Mouse (Mus musculus): ENCODE data around the gene Lpar2. TPM values are rescaled to one million over a fixed set of nuclear protein-coding genes. Genes with fewer than 3 reads are reported as not detected.

The Lpar2 gene
- total and polyA plus RNA-seq, 2 experiments from 2014 or later, result 0.50 to 5.2 TPM

DNA sequence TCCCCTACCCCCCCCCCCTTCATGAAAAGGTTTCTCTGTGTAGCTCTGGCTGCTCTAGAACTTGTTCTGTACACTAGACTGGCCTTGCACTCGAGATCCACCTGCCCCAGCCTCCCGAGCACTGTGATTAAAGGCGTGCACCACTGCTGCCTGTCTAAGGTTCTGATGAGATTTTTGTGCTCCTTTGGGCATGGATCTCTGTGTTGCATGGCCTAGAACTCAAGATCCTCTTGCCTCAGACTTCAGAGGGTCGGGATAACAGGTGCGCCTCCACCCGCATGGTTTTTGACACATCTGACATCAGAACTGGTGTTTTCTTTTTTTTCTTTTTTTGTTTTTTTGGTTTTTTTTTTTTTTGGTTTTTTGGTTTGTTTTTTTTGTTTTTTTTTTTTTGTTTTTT lies 17.7 kb upstream of the Lpar2 start:
- H3K4me3 ChIP-seq (ENCODE audit: low read length), result no peak overlapping the region
- H3K27ac ChIP-seq, result no peak overlapping the region
- no peak overlapping the region for H3K4me2 ChIP-seq (ENCODE audit: low read depth, low read length)
- no peaks in the 10 kb centered on the region for H3K27me3 ChIP-seq (ENCODE audit: insufficient read depth, low read length)
- ATAC-seq (no peak), DNase-seq (ENCODE audit: low spot score) (no peak)
- no peak overlapping the region for H3K9ac ChIP-seq (replicated peaks; ENCODE audit: low read length)
- no peak for TF ChIP-seq CTCF (IDR thresholded peaks at IDR 0.05; ENCODE audit: low read depth)
- H3K36me3 ChIP-seq (ENCODE audit: insufficient read depth, low read length), result peaks cover 72% of the 10 kb centered on the region
- no peaks in the 10 kb centered on the region for H3K4me1 ChIP-seq (ENCODE audit: insufficient read depth, low read length)
- WGBS, result 86% methylated on average over 6 of the region's 6 CpGs
- H3K9me3 ChIP-seq (ENCODE audit: low read length), result no peaks in the 10 kb centered on the region

DNA sequence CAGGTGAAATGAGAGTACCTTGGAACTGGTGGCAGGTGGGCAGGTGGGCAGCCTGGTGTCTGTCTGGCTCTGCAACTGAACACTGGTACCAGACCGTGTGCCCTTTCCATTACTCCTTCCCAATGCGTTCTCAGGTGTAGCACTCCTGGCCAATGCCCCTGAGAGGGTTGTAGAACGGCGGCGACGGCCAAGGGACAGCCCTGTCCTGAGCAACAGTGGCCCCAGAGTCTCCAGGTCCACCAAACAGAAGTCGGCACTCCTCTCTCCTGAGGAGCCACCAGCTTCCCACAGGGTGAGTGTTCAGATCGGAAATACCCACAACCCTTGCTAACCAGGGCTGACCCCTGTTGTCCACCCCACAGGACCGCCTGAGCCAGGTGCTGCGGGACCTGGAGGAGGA lies 17.1 kb upstream of the Lpar2 start:
- no peak overlapping the region for H3K9ac ChIP-seq (replicated peaks; ENCODE audit: low read length)
- H3K27me3 ChIP-seq (ENCODE audit: insufficient read depth, low read length), result no peaks in the 10 kb centered on the region
- H3K27ac ChIP-seq, result no peak overlapping the region
- 93% methylated on average over 10 of the region's 10 CpGs for WGBS
- ATAC-seq, result no peak
- H3K4me3 ChIP-seq (ENCODE audit: low read length), result no peak overlapping the region
- DNase-seq (ENCODE audit: low spot score), result no peak
- no peak for TF ChIP-seq CTCF (IDR thresholded peaks at IDR 0.05; ENCODE audit: low read depth)
- no peak overlapping the region for H3K4me2 ChIP-seq (ENCODE audit: low read depth, low read length)
- peaks cover 66% of the 10 kb centered on the region for H3K36me3 ChIP-seq (ENCODE audit: insufficient read depth, low read length)
- no peaks in the 10 kb centered on the region for H3K9me3 ChIP-seq (ENCODE audit: low read length)
- no peaks in the 10 kb centered on the region for H3K4me1 ChIP-seq (ENCODE audit: insufficient read depth, low read length)

DNA sequence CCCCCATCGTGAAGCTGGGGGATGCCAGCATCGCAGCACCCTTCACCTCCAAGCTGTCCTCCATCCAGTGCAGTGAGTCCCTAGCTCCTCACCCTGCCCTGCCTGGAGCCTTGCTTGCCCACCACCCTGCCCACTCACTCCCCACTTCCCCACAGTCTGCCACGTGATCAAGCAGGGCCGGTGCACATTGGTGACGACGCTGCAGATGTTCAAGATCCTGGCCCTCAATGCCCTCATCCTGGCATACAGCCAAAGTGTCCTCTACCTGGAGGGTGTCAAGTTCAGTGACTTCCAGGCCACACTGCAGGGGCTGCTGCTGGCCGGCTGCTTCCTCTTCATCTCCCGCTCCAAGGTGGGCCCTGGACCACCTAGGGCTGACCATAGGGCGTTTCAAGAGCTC lies 16.7 kb upstream of the Lpar2 start:
- Histone ChIP-seq H3K27ac (no peak overlapping the region), H3K9me3 (ENCODE audit: low read length) (no peaks in the 10 kb centered on the region), H3K27me3 (ENCODE audit: insufficient read depth, low read length) (no peaks in the 10 kb centered on the region), H3K4me3 (ENCODE audit: low read length) (no peak overlapping the region), H3K9ac (replicated peaks; ENCODE audit: low read length) (no peak overlapping the region), H3K4me2 (ENCODE audit: low read depth, low read length) (no peak overlapping the region), H3K4me1 (ENCODE audit: insufficient read depth, low read length) (no peaks in the 10 kb centered on the region), H3K36me3 (ENCODE audit: insufficient read depth, low read length) (peaks cover 62% of the 10 kb centered on the region)
- ATAC-seq, result no peak
- 87% methylated on average over 9 of the region's 9 CpGs for WGBS
- TF ChIP-seq CTCF (IDR thresholded peaks at IDR 0.05; ENCODE audit: low read depth), result no peak
- no peak for DNase-seq (ENCODE audit: low spot score)

DNA sequence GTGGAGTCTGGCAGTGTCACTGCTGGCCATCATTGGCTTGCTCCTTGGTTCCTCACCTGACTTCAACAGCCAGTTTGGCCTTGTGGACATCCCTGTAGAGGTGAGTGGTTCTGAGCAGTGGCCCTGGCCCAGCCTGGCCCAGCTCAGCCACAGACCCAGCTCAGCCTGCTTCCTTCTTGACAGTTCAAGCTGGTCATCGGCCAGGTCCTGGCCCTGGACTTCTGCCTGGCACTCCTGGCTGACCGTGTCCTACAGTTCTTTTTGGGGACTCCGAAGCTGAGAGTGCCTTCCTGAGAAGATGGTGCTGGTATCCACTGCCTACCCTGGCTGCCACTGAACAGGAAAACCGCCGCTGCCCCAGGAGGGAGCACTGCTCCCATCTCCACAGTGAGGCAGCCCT lies 15.0 kb upstream of the Lpar2 start:
- WGBS, result 91% methylated on average over 5 of the region's 5 CpGs
- Histone ChIP-seq H3K36me3 (ENCODE audit: insufficient read depth, low read length) (peaks cover 53% of the 10 kb centered on the region), H3K27me3 (ENCODE audit: insufficient read depth, low read length) (no peaks in the 10 kb centered on the region), H3K9me3 (ENCODE audit: low read length) (no peaks in the 10 kb centered on the region), H3K4me3 (ENCODE audit: low read length) (no peak overlapping the region), H3K9ac (replicated peaks; ENCODE audit: low read length) (no peak overlapping the region), H3K4me1 (ENCODE audit: insufficient read depth, low read length) (no peaks in the 10 kb centered on the region), H3K27ac (no peak overlapping the region), H3K4me2 (ENCODE audit: low read depth, low read length) (no peak overlapping the region)
- TF ChIP-seq CTCF (IDR thresholded peaks at IDR 0.05; ENCODE audit: low read depth), result no peak
- DNase-seq (ENCODE audit: low spot score) (no peak), ATAC-seq (no peak)

DNA sequence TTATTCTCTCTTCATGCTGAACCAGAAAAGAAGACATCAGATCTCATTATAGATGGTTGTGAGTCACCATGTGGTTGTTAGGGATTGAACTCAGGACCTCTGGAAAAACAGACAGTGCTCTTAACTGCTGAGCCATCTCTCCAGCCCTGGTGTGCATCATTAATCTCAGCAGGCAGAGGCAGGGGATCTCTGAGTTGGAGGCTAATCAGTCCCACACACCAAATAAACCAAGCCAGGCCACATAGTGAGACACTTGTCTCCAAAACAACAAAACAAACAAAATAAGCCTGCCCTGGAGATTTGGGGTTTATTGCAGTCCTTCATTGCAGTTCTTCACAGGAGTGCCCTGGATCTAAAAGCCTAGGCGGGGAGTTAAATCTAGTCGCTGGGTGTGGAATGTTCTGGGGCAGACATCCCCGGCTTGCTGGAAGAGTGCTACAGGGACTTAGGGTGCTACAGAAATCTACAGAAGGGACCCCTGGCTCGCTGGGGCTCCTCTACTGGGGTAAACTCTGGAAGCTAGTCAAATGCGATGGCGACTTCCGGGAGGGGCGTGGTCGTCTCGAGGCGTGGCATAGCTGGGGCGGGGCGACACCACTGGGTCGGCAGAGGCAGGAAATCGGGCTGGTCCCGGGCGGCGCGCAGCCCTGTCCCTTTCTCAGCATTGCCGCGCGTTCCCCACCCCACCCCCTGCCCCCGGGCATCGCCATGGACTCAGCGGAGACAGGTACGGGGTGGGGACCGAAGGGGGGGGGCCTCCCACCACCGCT lies 13.9 kb upstream of the Lpar2 start, which contains the start of gene Gmip:
Gmip (plus strand) TSS at position 586 of the 770 bp plus-strand sequence.
- Histone ChIP-seq H3K9me3 (ENCODE audit: low read length) (no peaks in the 10 kb centered on the region), H3K4me3 (ENCODE audit: low read length) (peak within 1 kb of the TSS; percentile 46), H3K27me3 (ENCODE audit: insufficient read depth, low read length) (no peaks in the 10 kb centered on the region), H3K27ac (peak within 1 kb of the TSS; percentile 52), H3K9ac (replicated peaks; ENCODE audit: low read length) (peak within 1 kb of the TSS; percentile 58), H3K4me1 (ENCODE audit: insufficient read depth, low read length) (no peaks in the 10 kb centered on the region), H3K36me3 (ENCODE audit: insufficient read depth, low read length) (peaks cover 43% of the 10 kb centered on the region), H3K4me2 (ENCODE audit: low read depth, low read length) (peak within 1 kb of the TSS; percentile 62)
- no peak for TF ChIP-seq CTCF (IDR thresholded peaks at IDR 0.05; ENCODE audit: low read depth)
- ATAC-seq (peak; percentile 50), DNase-seq (ENCODE audit: low spot score) (peak; percentile 71)
- WGBS, result 8% methylated on average over 28 of the region's 28 CpGs

DNA sequence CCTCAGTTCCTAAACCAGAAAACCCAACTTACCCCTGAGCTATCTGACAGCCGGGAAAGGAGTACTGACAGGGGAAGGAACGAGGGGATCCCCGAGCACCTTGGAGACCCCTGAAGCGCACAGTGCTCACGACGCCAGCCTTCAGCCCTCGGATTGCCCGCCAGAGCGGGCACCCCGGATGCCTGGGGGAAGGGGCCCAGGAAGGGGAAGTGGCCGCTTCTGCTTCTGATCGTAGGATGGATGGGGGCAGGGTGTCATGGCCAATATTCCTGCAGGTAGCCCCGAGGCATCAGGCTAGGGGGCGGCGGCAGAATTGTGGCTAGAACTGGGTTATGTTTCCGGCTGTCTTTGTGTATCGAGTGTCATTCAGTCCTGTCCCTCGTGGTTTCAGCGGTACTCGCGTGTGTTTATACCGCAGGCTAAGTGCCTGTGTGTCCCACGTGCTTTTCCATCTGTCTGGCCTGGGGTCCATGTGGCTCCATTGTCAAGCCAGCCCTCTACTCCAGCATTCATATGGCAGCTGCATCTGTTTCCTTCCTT lies 13.3 kb upstream of the Lpar2 start:
- DNase-seq (ENCODE audit: low spot score) (peak; percentile 58), ATAC-seq (peak; percentile 59)
- TF ChIP-seq CTCF (IDR thresholded peaks at IDR 0.05; ENCODE audit: low read depth), result peak; percentile 7; the same call in 1 of the 2 replicates
- Histone ChIP-seq H3K9ac (replicated peaks; ENCODE audit: low read length) (peak overlapping the region; percentile 58), H3K36me3 (ENCODE audit: insufficient read depth, low read length) (peaks cover 41% of the 10 kb centered on the region), H3K4me2 (ENCODE audit: low read depth, low read length) (peak overlapping the region; percentile 62), H3K4me1 (ENCODE audit: insufficient read depth, low read length) (no peaks in the 10 kb centered on the region), H3K9me3 (ENCODE audit: low read length) (no peaks in the 10 kb centered on the region), H3K27ac (peak overlapping the region; percentile 52), H3K27me3 (ENCODE audit: insufficient read depth, low read length) (no peaks in the 10 kb centered on the region), H3K4me3 (ENCODE audit: low read length) (peak overlapping the region; percentile 46)
- WGBS, result 3% methylated on average over 23 of the region's 23 CpGs

DNA sequence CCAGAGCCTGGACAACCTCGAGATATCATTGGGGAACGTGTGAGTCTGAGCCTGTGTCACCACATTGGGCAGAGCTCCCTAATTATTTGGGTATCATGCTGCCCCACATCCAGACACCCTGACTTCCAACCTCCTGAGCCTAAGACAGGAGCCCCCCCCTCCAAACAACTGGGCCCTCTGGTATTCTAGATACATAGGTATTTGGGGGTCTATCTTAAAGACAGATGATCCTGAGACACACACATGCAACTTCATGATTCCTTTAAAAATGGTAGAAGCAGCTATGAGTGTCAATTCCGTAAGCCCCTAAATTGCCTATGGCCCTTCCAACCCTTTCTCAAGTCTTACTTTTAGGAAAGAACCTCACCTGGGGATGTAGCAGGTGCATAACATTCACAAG lies 12.4 kb upstream of the Lpar2 start:
- peaks cover 44% of the 10 kb centered on the region for H3K36me3 ChIP-seq (ENCODE audit: insufficient read depth, low read length)
- H3K9me3 ChIP-seq (ENCODE audit: low read length), result no peaks in the 10 kb centered on the region
- TF ChIP-seq CTCF (IDR thresholded peaks at IDR 0.05; ENCODE audit: low read depth), result no peak
- DNase-seq (ENCODE audit: low spot score), result no peak
- peak overlapping the region; percentile 62; the same call in 1 of the 2 replicates for H3K4me2 ChIP-seq (ENCODE audit: low read depth, low read length)
- ATAC-seq, result no peak
- H3K4me1 ChIP-seq (ENCODE audit: insufficient read depth, low read length), result no peaks in the 10 kb centered on the region
- H3K27me3 ChIP-seq (ENCODE audit: insufficient read depth, low read length), result no peaks in the 10 kb centered on the region
- 60% methylated on average over 3 of the region's 3 CpGs for WGBS
- H3K27ac ChIP-seq, result no peak overlapping the region
- H3K9ac ChIP-seq (replicated peaks; ENCODE audit: low read length), result no peak overlapping the region
- H3K4me3 ChIP-seq (ENCODE audit: low read length), result no peak overlapping the region

Measured in hindbrain, postnatal 0 days (tissue).